Mouse (Mus musculus) inflammation-experienced regulatory T-cells, adult 6 months (primary cell): Measurements from ENCODE around the gene Clasrp. TPM values are rescaled to one million over a fixed set of nuclear protein-coding genes. Genes with fewer than 3 reads are reported as not detected.

Experiments
- polyA plus RNA-seq, 3 experiments: library from polyadenylated mRNA; unstranded; fragments of 100-300 nt; shearing (Covaris generic); gene quantifications; one replicate each; pipeline ENCODE4 v1.2.1; 2017

Gene Clasrp
- polyA plus RNA-seq, 3 experiments from 2014 or later, result 8.1 to 10.8 (median 9.8) TPM

Other genes starting within 250 kb of the Clasrp start
- gene Cd3eap, start 245.0 kb downstream of the Clasrp start, polyA plus RNA-seq, result 10 to 100 TPM in 2 of 3 experiments, 1 to 10 TPM in 1; 8.9 to 22.4 (median 17.6) TPM
- gene Ppp1r13l, start 244.7 kb downstream of the Clasrp start, polyA plus RNA-seq, result not detected
- gene Ercc2, start 222.5 kb downstream of the Clasrp start, polyA plus RNA-seq, result 10 to 100 TPM in 2 of 3 experiments, 1 to 10 TPM in 1; 7.8 to 10.9 (median 10.8) TPM
- 1 to 10 TPM; 1.5 to 4.8 (median 2.7) TPM for gene Klc3, start 200.4 kb downstream of the Clasrp start, polyA plus RNA-seq
- under 1 TPM in 1 of 3 experiments, not detected in 2; 0.25 TPM for gene Ckm, start 199.7 kb downstream of the Clasrp start, polyA plus RNA-seq
- gene Mark4, start 145.7 kb downstream of the Clasrp start, polyA plus RNA-seq, result 1 to 10 TPM in 1 of 3 experiments, under 1 TPM in 2; 0.87 to 1.3 (median 0.89) TPM
- gene Exoc3l2, start 141.2 kb downstream of the Clasrp start, polyA plus RNA-seq, result not detected
- under 1 TPM; 0.63 to 0.99 (median 0.65) TPM for gene Bloc1s3, start 96.1 kb downstream of the Clasrp start, polyA plus RNA-seq
- 10 to 100 TPM; 24.6 to 47.8 (median 43.3) TPM for gene Trappc6a, start 96.1 kb downstream of the Clasrp start, polyA plus RNA-seq
- not detected for gene Nkpd1, start 86.6 kb downstream of the Clasrp start, polyA plus RNA-seq
- 1 to 10 TPM; 2.5 to 5.3 (median 2.8) TPM for gene Ppp1r37, start 41.4 kb downstream of the Clasrp start, polyA plus RNA-seq
- gene Zfp296, start 27.2 kb downstream of the Clasrp start, polyA plus RNA-seq, result 1 to 10 TPM in 2 of 3 experiments, under 1 TPM in 1; 0.87 to 2.3 (median 2.0) TPM
- 100 to 1,000 TPM in 1 of 3 experiments, 10 to 100 TPM in 2; 77.6 to 107 (median 89.0) TPM for gene Gemin7, start 26.9 kb downstream of the Clasrp start, polyA plus RNA-seq
- gene Relb, start 25.0 kb upstream of the Clasrp start, polyA plus RNA-seq, result 10 to 100 TPM; 11.2 to 18.9 (median 17.4) TPM
- 10 to 100 TPM; 21.4 to 44.1 (median 27.2) TPM for gene Clptm1, start 60.5 kb upstream of the Clasrp start, polyA plus RNA-seq
- not detected for gene Apoc2, start 73.5 kb upstream of the Clasrp start, polyA plus RNA-seq
- gene Gm44805, start 76.9 kb upstream of the Clasrp start, polyA plus RNA-seq, result not detected
- 1 to 10 TPM in 2 of 3 experiments, not detected in 1; 1.0 to 1.4 TPM for gene Apoc4, start 77.0 kb upstream of the Clasrp start, polyA plus RNA-seq
- gene Apoc1, start 88.2 kb upstream of the Clasrp start, polyA plus RNA-seq, result 1 to 10 TPM in 1 of 3 experiments, not detected in 2; 1.2 TPM
- 10 to 100 TPM in 2 of 3 experiments, 1 to 10 TPM in 1; 8.7 to 11.9 (median 10.6) TPM for gene Apoe, start 94.7 kb upstream of the Clasrp start, polyA plus RNA-seq
- gene Tomm40, start 111.0 kb upstream of the Clasrp start, polyA plus RNA-seq, result 10 to 100 TPM in 1 of 3 experiments, 1 to 10 TPM in 2; 7.3 to 10.5 (median 8.0) TPM
- gene Nectin2, start 146.0 kb upstream of the Clasrp start, polyA plus RNA-seq, result 1 to 10 TPM in 1 of 3 experiments, under 1 TPM in 1, not detected in 1; 0.13 to 1.0 TPM
- gene Bcam, start 166.5 kb upstream of the Clasrp start, polyA plus RNA-seq, result 1 to 10 TPM; 1.1 to 2.3 (median 1.2) TPM
- gene Cblc, start 192.3 kb upstream of the Clasrp start, polyA plus RNA-seq, result under 1 TPM in 1 of 3 experiments, not detected in 2; 0.68 TPM
- gene Bcl3, start 218.3 kb upstream of the Clasrp start, polyA plus RNA-seq, result 10 to 100 TPM; 13.6 to 19.9 (median 18.5) TPM
- not detected for gene Gm19345, start 247.5 kb upstream of the Clasrp start, polyA plus RNA-seq